Mouse (Mus musculus): Measurements from ENCODE around the gene Afap1. TPM values are rescaled to one million over a fixed set of nuclear protein-coding genes. Genes with fewer than 3 reads are reported as not detected.

Afap1 gene
- polyA plus RNA-seq, 1 experiment from 2014 or later = 82.8 TPM

DNA sequence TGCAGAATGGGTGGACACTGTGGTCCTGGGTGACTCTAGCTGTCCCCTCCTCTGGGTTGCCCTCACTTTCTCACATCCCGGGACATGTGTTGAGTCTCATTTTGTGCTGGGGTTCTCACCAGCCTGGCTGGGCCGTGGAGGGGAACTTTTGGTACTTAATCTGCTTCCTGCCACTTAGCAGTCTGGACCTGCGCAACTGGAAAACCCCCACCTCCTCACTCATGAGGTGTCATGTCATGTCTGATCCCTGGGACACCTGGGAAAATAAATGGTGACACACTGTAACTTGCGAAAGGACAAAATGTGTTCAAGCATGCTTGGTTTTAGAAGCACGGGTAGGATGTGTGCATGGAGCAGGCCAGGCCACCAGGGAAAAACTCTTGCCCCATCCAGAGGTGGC, 8.4 kb upstream of the Afap1 start:
- ATAC-seq (ENCODE audit: low FRiP score) = no peak

DNA sequence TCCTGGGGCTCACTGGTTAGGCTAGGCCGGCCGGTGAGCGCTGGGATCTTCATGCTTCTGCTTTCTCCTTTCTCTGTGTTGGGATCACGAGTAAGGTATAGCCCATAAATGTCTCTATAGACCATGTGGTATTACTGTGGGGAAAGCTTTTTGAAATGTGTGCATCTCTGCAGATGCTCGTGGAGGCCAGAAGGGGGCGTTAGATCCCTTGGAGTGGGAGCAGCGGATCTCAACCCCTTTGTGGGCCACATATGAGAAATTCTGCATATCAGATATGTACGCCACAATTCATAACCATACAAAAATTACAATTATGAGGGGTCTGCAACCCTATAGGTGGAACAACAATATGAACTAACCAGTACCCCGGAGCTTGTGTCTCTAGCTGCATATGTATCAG, 4.2 kb upstream of the Afap1 start:
- Histone ChIP-seq H3K9me3 (no peaks in the 10 kb centered on the region), H3K9ac (no peak overlapping the region), H3K36me3 (no peaks in the 10 kb centered on the region), H3K4me1 (replicated peaks) (peaks cover 10% of the 10 kb centered on the region; the same call in 1 of the 2 replicates), H3K27ac (no peak overlapping the region), H3K4me2 (no peak overlapping the region), H3K4me3 (no peak overlapping the region), H3K27me3 (no peaks in the 10 kb centered on the region)
- 48% methylated on average over 9 of the region's 9 CpGs for WGBS
- ATAC-seq (ENCODE audit: low FRiP score) = no peak

More for the DNA sequence above, 8.4 kb upstream of the Afap1 start:
- Histone ChIP-seq H3K36me3 (no peaks in the 10 kb centered on the region), H3K27ac (no peak overlapping the region), H3K9me3 (no peaks in the 10 kb centered on the region), H3K4me2 (no peak overlapping the region), H3K9ac (no peak overlapping the region), H3K27me3 (no peaks in the 10 kb centered on the region), H3K4me1 (replicated peaks) (peaks cover 14% of the 10 kb centered on the region), H3K4me3 (no peak overlapping the region)
- 93% methylated on average over 5 of the region's 5 CpGs for WGBS

DNA sequence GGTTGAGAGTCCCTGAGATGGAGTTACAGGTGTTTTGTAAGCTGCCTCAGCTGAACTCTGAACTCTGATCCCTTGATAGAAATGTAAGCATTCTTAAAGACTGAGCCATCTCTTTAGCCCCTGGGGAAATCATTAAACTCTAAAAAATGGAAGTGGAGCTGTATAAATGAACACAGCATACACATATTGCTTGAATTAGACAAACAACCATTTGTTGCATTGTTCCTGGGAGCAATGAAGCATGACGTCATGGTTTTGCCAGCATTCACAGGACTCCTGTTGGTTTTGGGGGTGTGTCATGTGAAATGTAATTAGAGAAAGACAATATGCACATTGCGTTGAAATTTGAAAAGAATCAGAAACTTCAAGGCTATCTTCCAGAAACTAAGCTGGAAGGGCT, 3.5 kb upstream of the Afap1 start:
- no peaks in the 10 kb centered on the region for H3K9me3 ChIP-seq
- H3K4me1 ChIP-seq (replicated peaks) = peaks cover 10% of the 10 kb centered on the region
- no peak for ATAC-seq (ENCODE audit: low FRiP score)
- H3K4me2 ChIP-seq = no peak overlapping the region
- H3K9ac ChIP-seq = no peak overlapping the region
- no peak overlapping the region for H3K27ac ChIP-seq
- no peaks in the 10 kb centered on the region for H3K36me3 ChIP-seq
- H3K27me3 ChIP-seq = no peaks in the 10 kb centered on the region
- WGBS = 36% methylated on average over 2 of the region's 2 CpGs
- H3K4me3 ChIP-seq = no peak overlapping the region

DNA sequence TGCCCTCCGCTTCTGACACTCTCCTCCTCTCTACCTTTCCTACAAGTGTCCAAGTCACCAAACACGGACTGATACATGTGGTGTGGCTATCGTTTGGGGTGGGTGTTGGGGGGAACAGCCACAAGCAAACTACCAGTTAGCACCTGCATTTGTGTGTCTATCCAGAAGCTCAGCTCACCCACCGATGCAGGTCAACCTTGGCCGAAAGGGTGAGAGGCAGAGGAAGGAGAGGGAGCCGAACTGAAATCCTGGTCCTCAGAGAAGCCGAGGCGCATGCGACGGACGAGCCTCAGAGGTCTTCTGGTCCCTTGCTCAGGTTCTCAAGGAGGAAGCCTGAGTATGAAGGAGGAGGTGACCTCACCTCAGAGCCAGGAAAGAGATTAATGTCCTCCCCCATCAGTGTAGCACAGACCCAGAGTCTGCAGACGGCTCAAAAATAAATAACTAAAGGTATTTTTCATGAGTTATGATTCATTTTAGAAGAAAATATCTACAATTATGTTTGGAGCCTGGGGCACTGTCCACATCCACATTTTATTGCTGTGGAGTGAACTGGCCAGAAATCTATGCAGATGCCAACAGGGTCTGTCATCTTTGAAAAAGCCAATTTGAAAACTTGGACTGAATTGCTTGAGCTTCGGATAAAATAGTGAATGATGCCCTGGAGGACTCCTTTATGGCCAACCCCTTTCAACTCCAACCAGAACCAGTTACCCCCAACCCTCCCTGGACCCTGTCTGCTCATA, 2.0 kb upstream of the Afap1 start:
- Histone ChIP-seq H3K4me3 (no peak overlapping the region), H3K9me3 (no peaks in the 10 kb centered on the region), H3K4me2 (no peak overlapping the region), H3K9ac (no peak overlapping the region), H3K36me3 (no peaks in the 10 kb centered on the region), H3K27ac (no peak overlapping the region), H3K27me3 (no peaks in the 10 kb centered on the region), H3K4me1 (replicated peaks) (peaks cover 25% of the 10 kb centered on the region)
- 90% methylated on average over 13 of the region's 13 CpGs for WGBS
- no peak for ATAC-seq (ENCODE audit: low FRiP score)

DNA sequence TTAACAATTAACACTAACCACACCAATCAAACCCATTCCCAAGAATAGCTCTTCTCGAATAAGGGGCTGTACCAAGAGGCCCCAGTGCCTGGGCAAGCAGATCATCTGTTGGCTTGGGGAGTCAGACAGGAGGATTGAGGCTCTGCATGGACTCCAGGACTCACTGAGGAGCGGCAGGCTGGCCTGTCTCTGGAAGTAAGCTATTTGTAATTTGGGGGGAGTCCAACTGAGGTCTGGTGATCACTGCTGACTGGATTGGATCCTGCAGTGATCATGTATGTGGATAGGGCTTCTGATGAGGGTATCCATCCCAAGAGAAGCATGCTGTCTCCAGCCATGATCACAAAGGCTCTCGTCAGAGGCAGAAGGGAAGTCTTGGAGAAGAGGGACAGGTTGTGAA, 756 bp upstream of the Afap1 start:
- H3K27ac ChIP-seq = no peak overlapping the region
- H3K4me2 ChIP-seq = peak overlapping the region; percentile 50; the same call in 1 of the 2 replicates
- WGBS = 78% methylated on average over 3 of the region's 3 CpGs
- H3K9me3 ChIP-seq = no peaks in the 10 kb centered on the region
- H3K36me3 ChIP-seq = no peaks in the 10 kb centered on the region
- H3K27me3 ChIP-seq = no peaks in the 10 kb centered on the region
- peaks cover 37% of the 10 kb centered on the region for H3K4me1 ChIP-seq (replicated peaks)
- H3K9ac ChIP-seq = no peak overlapping the region
- H3K4me3 ChIP-seq = no peak overlapping the region
- no peak for ATAC-seq (ENCODE audit: low FRiP score)

DNA sequence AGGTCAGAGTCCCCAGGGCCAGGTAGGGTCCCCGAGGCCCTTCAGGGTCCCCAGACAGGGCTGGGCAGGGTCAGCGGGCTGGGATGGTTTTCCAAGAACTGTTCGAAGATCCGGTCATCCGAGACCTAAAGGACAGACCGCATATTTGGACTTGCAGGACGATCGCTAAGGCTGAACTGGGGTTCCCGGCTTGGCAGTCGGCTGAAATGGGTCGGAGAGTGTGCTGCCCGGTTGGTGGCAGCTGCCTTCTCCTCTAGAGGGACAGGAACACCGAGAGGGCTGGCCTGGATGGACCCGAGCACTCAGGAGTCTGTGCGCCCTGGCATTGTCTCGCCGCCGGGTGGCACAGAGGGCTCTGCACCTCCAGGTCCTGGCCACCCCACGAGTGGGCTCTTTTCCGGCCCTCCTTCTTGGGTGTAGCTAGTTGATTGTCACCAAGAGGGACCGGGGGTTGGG, 714 bp downstream of the Afap1 start:
- under 1% methylated on average over 21 of the region's 21 CpGs for WGBS
- Histone ChIP-seq H3K27ac (peak overlapping the region; percentile 92), H3K36me3 (no peaks in the 10 kb centered on the region), H3K9me3 (no peaks in the 10 kb centered on the region), H3K4me2 (peak overlapping the region; percentile 83), H3K4me1 (replicated peaks) (peaks cover 51% of the 10 kb centered on the region), H3K4me3 (peak overlapping the region; percentile 97), H3K27me3 (no peaks in the 10 kb centered on the region), H3K9ac (peak overlapping the region; percentile 99)
- ATAC-seq (ENCODE audit: low FRiP score) = peak; percentile 50

DNA sequence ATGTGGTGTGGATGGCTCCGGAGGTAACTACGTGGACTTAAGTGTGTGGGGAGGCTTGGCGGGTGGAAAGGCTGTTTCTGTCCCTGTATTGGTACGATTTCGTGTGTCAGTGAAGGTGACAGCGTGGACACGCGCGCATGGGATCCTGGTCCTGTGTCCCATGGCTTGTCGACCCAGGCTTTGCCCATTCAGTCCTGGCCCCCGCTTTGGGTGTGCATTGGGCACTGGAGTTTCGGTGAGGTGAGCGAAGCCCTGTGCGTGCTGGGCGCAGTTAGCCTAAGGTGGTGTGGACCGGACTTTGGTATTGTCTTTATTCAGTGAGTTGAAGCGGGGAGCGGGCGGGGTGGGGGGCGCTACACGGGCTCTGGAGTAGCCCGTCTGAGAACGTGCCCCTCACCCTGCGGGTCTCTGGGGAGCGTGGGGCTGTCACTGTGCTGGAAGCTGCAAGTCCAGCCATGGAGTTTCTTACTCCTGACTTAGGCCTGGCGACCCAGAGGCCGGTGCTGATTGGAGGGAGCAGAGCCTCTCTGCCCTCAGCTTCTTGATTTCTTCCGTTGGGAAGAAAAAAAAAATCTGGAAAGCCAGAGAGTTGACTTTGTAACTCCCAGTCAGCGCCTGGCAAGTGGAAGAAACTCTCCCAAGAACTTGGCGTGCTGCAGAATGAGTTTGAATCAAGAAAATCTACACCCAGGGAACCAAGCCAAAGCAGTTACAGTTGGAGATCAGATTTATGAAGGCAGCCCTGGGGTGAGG, 1.4 kb downstream of the Afap1 start:
- Histone ChIP-seq H3K36me3 (no peaks in the 10 kb centered on the region), H3K4me2 (peak overlapping the region; percentile 83), H3K9ac (peak overlapping the region; percentile 99), H3K27ac (peak overlapping the region; percentile 92), H3K9me3 (no peaks in the 10 kb centered on the region), H3K27me3 (no peaks in the 10 kb centered on the region), H3K4me3 (peak overlapping the region; percentile 97), H3K4me1 (replicated peaks) (peaks cover 56% of the 10 kb centered on the region)
- 5% methylated on average over 30 of the region's 30 CpGs for WGBS
- ATAC-seq (ENCODE audit: low FRiP score) = peak; percentile 8

DNA sequence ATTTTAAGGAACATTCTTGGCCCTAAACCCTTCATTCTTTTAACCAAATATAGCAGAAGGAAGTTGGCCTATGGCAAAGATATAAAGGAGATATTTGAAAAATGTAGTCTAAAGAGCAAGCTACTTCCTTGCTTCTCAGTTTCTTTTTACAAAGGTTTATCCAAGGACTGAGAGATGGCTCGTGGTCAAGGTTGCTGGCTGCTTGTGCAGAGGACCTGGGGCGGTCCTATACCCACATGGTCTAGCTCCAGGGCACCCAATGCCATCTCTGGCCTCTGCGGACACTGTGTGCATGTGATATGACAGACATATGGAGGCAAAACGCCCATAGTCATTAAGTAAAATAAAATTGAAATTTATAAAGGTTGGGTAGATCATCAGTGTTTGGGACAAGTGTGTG, 2.8 kb downstream of the Afap1 start:
- no peak for ATAC-seq (ENCODE audit: low FRiP score)
- no peaks in the 10 kb centered on the region for H3K36me3 ChIP-seq
- WGBS = 83% methylated on average over 4 of the region's 4 CpGs
- no peaks in the 10 kb centered on the region for H3K9me3 ChIP-seq
- H3K4me1 ChIP-seq (replicated peaks) = peaks cover 70% of the 10 kb centered on the region
- no peaks in the 10 kb centered on the region for H3K27me3 ChIP-seq
- H3K4me2 ChIP-seq = peak overlapping the region; percentile 83
- H3K9ac ChIP-seq = no peak overlapping the region
- peak overlapping the region; percentile 97 for H3K4me3 ChIP-seq
- no peak overlapping the region for H3K27ac ChIP-seq

DNA sequence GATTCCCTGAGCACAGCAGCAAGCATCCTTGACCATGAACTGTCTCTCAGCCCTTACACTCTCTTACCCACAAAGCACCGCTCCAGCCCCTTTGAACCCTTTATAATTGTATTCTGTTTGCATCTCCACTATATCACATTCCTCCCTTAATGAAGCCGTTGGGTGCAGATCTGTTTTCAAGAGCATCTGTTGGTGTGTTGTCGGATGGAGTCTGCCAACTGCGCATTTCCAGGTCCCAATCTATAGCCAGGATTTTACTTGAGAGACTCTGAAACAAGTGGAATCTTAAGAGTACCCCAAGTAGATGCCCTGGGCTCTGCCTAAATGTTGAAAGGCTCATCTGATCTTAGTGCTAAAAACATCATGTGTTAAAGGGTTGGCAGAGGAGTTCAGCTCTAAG, 3.4 kb downstream of the Afap1 start:
- Histone ChIP-seq H3K27ac (peak overlapping the region; percentile 56), H3K9me3 (no peaks in the 10 kb centered on the region), H3K27me3 (no peaks in the 10 kb centered on the region), H3K4me2 (peak overlapping the region; percentile 83), H3K36me3 (no peaks in the 10 kb centered on the region), H3K4me3 (peak overlapping the region; percentile 14), H3K4me1 (replicated peaks) (peaks cover 76% of the 10 kb centered on the region), H3K9ac (no peak overlapping the region)
- WGBS = 56% methylated on average over 4 of the region's 4 CpGs
- no peak for ATAC-seq (ENCODE audit: low FRiP score)

DNA sequence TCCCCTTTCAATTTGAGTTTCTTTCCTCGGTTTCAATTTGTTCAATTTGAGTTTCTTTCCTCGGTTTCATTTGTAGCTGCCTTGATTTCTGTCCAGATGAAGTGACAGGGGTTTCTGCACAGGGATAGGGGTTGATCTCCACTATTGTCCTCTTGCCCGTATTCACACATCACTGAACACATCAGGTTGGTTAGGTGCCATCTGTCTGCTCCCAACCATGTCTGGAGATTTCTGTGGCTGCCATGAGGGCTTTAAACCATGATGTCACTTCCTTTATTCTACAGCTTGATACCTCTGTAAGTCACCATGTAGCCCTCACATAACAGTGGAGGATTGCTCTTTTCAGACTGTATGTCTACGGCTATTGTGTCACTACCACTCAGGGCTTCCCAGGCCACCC, 4.0 kb downstream of the Afap1 start:
- Histone ChIP-seq H3K9ac (no peak overlapping the region), H3K36me3 (no peaks in the 10 kb centered on the region), H3K27ac (peak overlapping the region; percentile 56), H3K4me1 (replicated peaks) (peaks cover 77% of the 10 kb centered on the region), H3K27me3 (no peaks in the 10 kb centered on the region), H3K4me2 (peak overlapping the region; percentile 83), H3K9me3 (no peaks in the 10 kb centered on the region), H3K4me3 (0 out of 2 replicates have a peak overlapping the region, but pooled peaks have one; percentile 14)
- no peak for ATAC-seq (ENCODE audit: low FRiP score)
- 58% methylated on average over 4 of the region's 4 CpGs for WGBS

DNA sequence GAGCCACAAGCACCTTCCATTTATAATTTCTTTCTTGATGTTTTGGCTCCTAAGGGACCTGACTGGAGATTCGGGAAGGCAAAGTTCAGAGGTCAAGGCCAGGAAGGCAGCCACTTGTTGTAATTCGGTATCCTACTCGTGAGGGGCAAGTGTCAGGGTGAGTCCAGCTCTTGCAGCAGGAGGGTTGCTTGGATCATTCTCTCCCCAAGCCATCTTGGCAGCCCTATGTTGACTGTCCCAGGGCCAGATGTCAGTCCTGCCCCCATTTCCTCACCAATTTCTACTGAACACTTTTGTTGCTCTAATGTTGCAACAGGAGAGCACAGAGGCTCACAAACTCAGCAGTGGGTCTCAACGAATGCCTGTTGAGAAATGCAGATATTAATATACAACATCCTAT, 5.0 kb downstream of the Afap1 start:
- peaks cover 76% of the 10 kb centered on the region for H3K4me1 ChIP-seq (replicated peaks)
- H3K36me3 ChIP-seq = no peaks in the 10 kb centered on the region
- no peak for ATAC-seq (ENCODE audit: low FRiP score)
- H3K9ac ChIP-seq = no peak overlapping the region
- H3K27ac ChIP-seq = no peak overlapping the region
- WGBS = 61% methylated on average over 4 of the region's 4 CpGs
- H3K9me3 ChIP-seq = no peaks in the 10 kb centered on the region
- H3K27me3 ChIP-seq = no peaks in the 10 kb centered on the region
- H3K4me3 ChIP-seq = no peak overlapping the region
- 0 out of 2 replicates have a peak overlapping the region, but pooled peaks have one; percentile 10 for H3K4me2 ChIP-seq

DNA sequence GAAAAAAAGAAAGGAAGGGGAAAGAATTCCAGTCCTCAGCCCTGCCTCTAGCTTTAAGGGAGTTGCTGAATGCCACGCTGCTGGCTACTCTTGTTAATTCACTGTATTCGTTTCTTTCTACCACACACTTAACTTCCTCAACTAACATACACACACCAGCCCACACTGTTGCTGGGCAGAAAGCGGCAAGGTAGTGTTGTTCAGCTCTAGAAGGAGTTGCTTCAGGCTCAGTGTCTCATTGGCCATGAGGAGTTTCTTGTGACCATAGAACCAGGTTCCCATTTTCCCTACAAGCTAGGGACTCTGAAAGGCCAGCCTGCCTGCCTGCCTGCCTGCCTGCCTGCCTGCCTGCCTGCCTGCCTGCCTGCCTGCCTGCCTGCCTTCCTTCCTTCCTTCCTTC, 5.9 kb downstream of the Afap1 start:
- Histone ChIP-seq H3K9ac (no peak overlapping the region), H3K27ac (no peak overlapping the region), H3K9me3 (no peaks in the 10 kb centered on the region), H3K4me2 (no peak overlapping the region), H3K4me1 (replicated peaks) (peaks cover 85% of the 10 kb centered on the region), H3K4me3 (no peak overlapping the region), H3K36me3 (no peaks in the 10 kb centered on the region), H3K27me3 (no peaks in the 10 kb centered on the region)
- 84% methylated on average over 3 of the region's 3 CpGs for WGBS
- no peak for ATAC-seq (ENCODE audit: low FRiP score)
